Comparison of ENCODE assay signal across 28 mouse cellular contexts in genomic region chr5:66008245-66008967, GRCm38 (mm10). TPM values are rescaled to one million over a fixed set of nuclear protein-coding genes. Genes with fewer than 3 reads are reported as not detected.
DNase-seq lines count a peak whose midpoint lies in the region; ATAC-seq lines count a peak whose summit lies in the region.
"Had no signal": no experiment of that assay in that cellular context is flagged by ENCODE, and none has a peak within 500 bp of the region (broad histone marks: within the 10 kb centered on the region; RNA-seq: fewer than 3 reads in every experiment).

No protein-coding gene starts in this region.

- H3K4me1 ChIP-seq in lung, embryonic 16.5 days (replicated peaks; ENCODE audit: control insufficient read depth, insufficient read depth, low read length): peaks cover 6% of the 10 kb centered on the region; the same call in 1 of the 2 replicates
- no peaks in the 10 kb centered on the region for H3K4me1 ChIP-seq in kidney, embryonic 14.5 days (ENCODE audit: control insufficient read depth, insufficient read depth, low read length)
- H3K4me1 ChIP-seq: hindbrain, embryonic 12.5 days had no signal

- H3K27me3 ChIP-seq in lung, embryonic 16.5 days (ENCODE audit: control insufficient read depth, insufficient read depth, low read depth, low read length): no peaks in the 10 kb centered on the region
- no peaks in the 10 kb centered on the region for H3K27me3 ChIP-seq in kidney, embryonic 14.5 days (ENCODE audit: control insufficient read depth, insufficient read depth, low read length)
- H3K27me3 ChIP-seq: heart, embryonic 13.5 days; hindbrain, embryonic 12.5 days had no signal

- peak; percentile 41 for ATAC-seq in inflammation-experienced regulatory T-cells, adult 6 months
- ATAC-seq in lung, embryonic 16.5 days (ENCODE audit: low read depth): peak; percentile 70
- no peak for ATAC-seq in kidney, embryonic 14.5 days (ENCODE audit: low FRiP score, low TSS enrichment)
- ATAC-seq: forebrain, embryonic 16.5 days; intestine, embryonic 16.5 days had no signal

- H3K36me3 ChIP-seq in lung, embryonic 16.5 days (ENCODE audit: control insufficient read depth, insufficient read depth, low read length): no peaks in the 10 kb centered on the region
- no peaks in the 10 kb centered on the region for H3K36me3 ChIP-seq in kidney, embryonic 14.5 days (ENCODE audit: control insufficient read depth, insufficient read depth, low read length)
- H3K36me3 ChIP-seq: embryonic facial prominence, embryonic 10.5 days; heart, embryonic 13.5 days; hindbrain, embryonic 12.5 days had no signal

- no peak overlapping the region for H3K9ac ChIP-seq in lung, embryonic 16.5 days (ENCODE audit: low read length)
- H3K9ac ChIP-seq in kidney, embryonic 14.5 days (ENCODE audit: low read depth, low read length): no peak overlapping the region
- H3K9ac ChIP-seq: heart, embryonic 13.5 days; hindbrain, embryonic 12.5 days had no signal

- H3K4me2 ChIP-seq in lung, embryonic 16.5 days (ENCODE audit: low read depth, low read length): no peak overlapping the region
- no peak overlapping the region for H3K4me2 ChIP-seq in kidney, embryonic 14.5 days (replicated peaks; ENCODE audit: low read depth, low read length)
- H3K4me2 ChIP-seq: heart, embryonic 13.5 days; hindbrain, embryonic 12.5 days had no signal

- 66% methylated on average over 15 of the region's 15 CpGs for WGBS in lung, embryonic 16.5 days
- 81% methylated on average over 15 of the region's 15 CpGs for WGBS in kidney, embryonic 14.5 days

- peak; percentile 46 for DNase-seq in heart, adult 11 months
- no peak for DNase-seq in heart, postnatal 36 days
- no peak for DNase-seq in thymus, postnatal 4 days
- DNase-seq in left cerebral cortex, postnatal 36 days (ENCODE audit: low spot score in 2 of 2): no peak
- DNase-seq: adrenal gland, adult 2 months; cerebellum, adult 11 months; cerebellum, postnatal 10 days; gastrocnemius, postnatal 25 days; heart, adult 2 months; heart, postnatal 14 days; kidney, adult 9 months; kidney, postnatal 25 days; midbrain, embryonic 14.5 days; right cerebral cortex, postnatal 14 days; thymus, postnatal 14 days had no signal

- H3K9me3 ChIP-seq in lung, embryonic 16.5 days (ENCODE audit: control insufficient read depth, low read length): no peaks in the 10 kb centered on the region
- no peaks in the 10 kb centered on the region for H3K9me3 ChIP-seq in kidney, embryonic 14.5 days (ENCODE audit: control insufficient read depth, low read length)
- H3K9me3 ChIP-seq: embryonic facial prominence, embryonic 10.5 days; heart, embryonic 13.5 days; hindbrain, embryonic 12.5 days; megakaryocyte, embryonic 14.5 days had no signal

- H3K27ac ChIP-seq in lung, embryonic 16.5 days (ENCODE audit: low read length): peak overlapping the region; percentile 65
- H3K27ac ChIP-seq in kidney, embryonic 14.5 days (ENCODE audit: low read depth, low read length): no peak overlapping the region
- H3K27ac ChIP-seq: embryonic facial prominence, embryonic 10.5 days; heart, adult 2 months; heart, embryonic 13.5 days; hindbrain, embryonic 12.5 days had no signal

- intact Hi-C loops in heart, postnatal 36 days (cut with DNase I): no loop called here
- intact Hi-C loops in left cerebral cortex, postnatal 36 days (cut with DNase I): no loop called here

- H3K4me3 ChIP-seq in lung, embryonic 16.5 days (ENCODE audit: low read length): no peak overlapping the region
- no peak overlapping the region for H3K4me3 ChIP-seq in kidney, embryonic 14.5 days (ENCODE audit: low read length)
- H3K4me3 ChIP-seq: embryonic facial prominence, embryonic 10.5 days; heart, adult 2 months; heart, embryonic 13.5 days; hindbrain, embryonic 12.5 days; megakaryocyte, embryonic 14.5 days had no signal

RNA-seq across cellular contexts. Expression of gene 9130230L23Rik, which starts 4.3 kb away (rescaled TPM):
- total RNA-seq in heart, postnatal 36 days (2021): not detected
- under 1 TPM in 2 of 3 experiments, not detected in 1; 0.88 to 0.96 TPM for polyA plus RNA-seq in inflammation-experienced regulatory T-cells, adult 6 months (2017; shearing (Covaris generic))
- polyA plus RNA-seq in lung, embryonic 16.5 days (2015; fragmentation: Nextera tagmentation; extraction: Ambion mirVana): 1.4 and 2.3 TPM in 2 replicates
- total RNA-seq in left cerebral cortex, postnatal 36 days (2021): not detected
- polyA plus RNA-seq in kidney, embryonic 14.5 days (2014; fragmentation: Nextera tagmentation; extraction: Ambion mirVana): 0.38 and 0.40 TPM in 2 replicates
- total RNA-seq: gastrocnemius, postnatal 25 days; heart, adult 2 months; heart, postnatal 14 days; layer of hippocampus, adult 8-10 months; left cerebral cortex, postnatal 14 days had no signal
- polyA plus RNA-seq: embryonic facial prominence, embryonic 10.5 days; forebrain, embryonic 16.5 days; heart, embryonic 13.5 days; hindbrain, embryonic 12.5 days; liver, adult 2 months; midbrain, embryonic 14.5 days; neural tube, embryonic 11.5 days had no signal
